Mouse (Mus musculus): ENCODE data around the gene Ly6g5c. TPM values are rescaled to one million over a fixed set of nuclear protein-coding genes. Genes with fewer than 3 reads are reported as not detected.

Gene Ly6g5c
- total and polyA plus RNA-seq, 2 experiments from 2014 or later, result 0.25 TPM; not detected in 1

DNA sequence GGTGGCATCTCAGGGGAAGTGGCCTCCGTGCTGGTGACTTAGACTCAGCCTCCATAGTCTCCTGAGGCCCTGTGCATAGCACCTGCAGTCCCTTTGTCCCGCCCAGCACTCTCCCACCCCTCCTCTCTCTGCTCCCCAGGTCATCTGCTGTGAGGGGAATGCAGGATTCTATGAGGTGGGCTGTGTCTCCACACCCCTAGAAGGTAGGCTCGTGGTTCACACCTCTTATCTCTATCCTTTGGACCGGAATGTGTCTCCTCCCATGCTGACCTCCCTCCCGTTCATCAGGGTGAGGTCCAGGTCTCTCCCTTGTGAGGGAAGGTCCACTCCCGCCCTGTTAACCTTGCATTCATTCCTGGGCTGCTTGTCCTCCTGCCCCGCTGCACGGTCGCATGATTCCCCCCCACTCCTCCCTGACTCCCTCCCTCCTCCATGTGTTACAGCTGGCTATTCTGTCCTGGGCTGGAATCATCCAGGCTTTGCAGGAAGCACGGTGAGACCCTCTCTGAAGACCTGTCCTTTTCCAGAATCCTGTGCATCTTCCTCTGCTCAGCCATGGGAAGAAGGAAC lies 7.8 kb upstream of the Ly6g5c start:
- Histone ChIP-seq H3K9ac (replicated peaks; ENCODE audit: low read depth, low read length) (no peak overlapping the region), H3K4me3 (ENCODE audit: low read depth, low read length) (no peak overlapping the region), H3K36me3 (replicated peaks; ENCODE audit: control insufficient read depth, insufficient read depth, low read length) (peaks cover 89% of the 10 kb centered on the region), H3K27ac (ENCODE audit: low read depth) (no peak overlapping the region), H3K4me1 (ENCODE audit: control insufficient read depth, insufficient read depth) (no peaks in the 10 kb centered on the region), H3K4me2 (ENCODE audit: low read depth, low read length) (no peak overlapping the region), H3K9me3 (replicated peaks; ENCODE audit: control insufficient read depth, low read length) (no peaks in the 10 kb centered on the region), H3K27me3 (ENCODE audit: control insufficient read depth, insufficient read depth, low read length) (no peaks in the 10 kb centered on the region)
- no peak for ATAC-seq (ENCODE audit: insufficient read depth, low read depth)
- DNase-seq (ENCODE audit: low spot score), result no peak
- TF ChIP-seq CTCF (IDR thresholded peaks at IDR 0.05; ENCODE audit: low read depth) (no peak), EP300 (IDR thresholded peaks at IDR 0.05; ENCODE audit: low read depth) (no peak)
- 59% methylated on average over 10 of the region's 10 CpGs for WGBS

DNA sequence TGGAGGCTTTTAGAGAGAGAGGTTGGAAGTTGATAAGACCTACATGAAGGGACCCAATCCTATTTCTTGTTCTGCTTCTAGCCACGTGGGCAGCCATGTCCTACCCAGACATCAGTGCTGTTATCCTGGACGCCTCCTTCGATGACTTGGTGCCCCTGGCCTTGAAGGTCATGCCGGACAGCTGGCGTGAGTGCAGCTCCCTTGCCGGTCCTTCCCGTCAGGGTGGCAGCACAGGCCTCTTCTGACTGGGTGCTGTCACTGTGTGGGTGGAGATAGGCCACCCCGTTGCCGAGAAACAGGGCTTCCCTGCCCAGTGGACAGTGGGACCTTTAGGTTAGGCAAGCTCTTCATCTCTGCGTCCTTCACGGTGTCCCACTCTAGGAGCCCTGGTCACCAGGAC lies 6.9 kb upstream of the Ly6g5c start:
- DNase-seq (ENCODE audit: low spot score) (no peak), ATAC-seq (ENCODE audit: insufficient read depth, low read depth) (no peak)
- Histone ChIP-seq H3K9ac (replicated peaks; ENCODE audit: low read depth, low read length) (no peak overlapping the region), H3K4me2 (ENCODE audit: low read depth, low read length) (no peak overlapping the region), H3K4me1 (ENCODE audit: control insufficient read depth, insufficient read depth) (no peaks in the 10 kb centered on the region), H3K36me3 (replicated peaks; ENCODE audit: control insufficient read depth, insufficient read depth, low read length) (peaks cover 82% of the 10 kb centered on the region), H3K27me3 (ENCODE audit: control insufficient read depth, insufficient read depth, low read length) (no peaks in the 10 kb centered on the region), H3K9me3 (replicated peaks; ENCODE audit: control insufficient read depth, low read length) (no peaks in the 10 kb centered on the region), H3K4me3 (ENCODE audit: low read depth, low read length) (no peak overlapping the region), H3K27ac (ENCODE audit: low read depth) (no peak overlapping the region)
- 81% methylated on average over 11 of the region's 11 CpGs for WGBS
- no peak for TF ChIP-seq CTCF (IDR thresholded peaks at IDR 0.05; ENCODE audit: low read depth)

DNA sequence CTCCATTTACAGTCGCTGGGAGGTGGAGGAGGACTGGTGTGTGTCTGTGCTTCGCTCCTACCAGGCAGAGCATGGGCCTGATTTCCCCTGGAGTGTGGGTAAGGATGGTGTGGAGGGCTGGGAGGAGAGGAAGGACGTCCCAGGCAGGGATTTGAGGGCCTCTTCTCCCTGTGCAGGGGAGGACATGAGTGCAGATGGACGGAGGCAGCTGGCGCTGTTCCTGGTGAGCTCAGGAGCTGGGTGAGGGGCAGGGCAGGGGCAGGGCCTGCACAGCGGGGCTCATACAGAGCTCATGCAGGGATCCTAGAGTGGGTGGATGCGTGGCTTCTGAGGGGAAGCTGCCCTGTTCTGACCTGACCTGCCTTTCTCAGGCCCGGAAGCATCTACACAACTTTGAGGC lies 5.8 kb upstream of the Ly6g5c start:
- H3K9me3 ChIP-seq (replicated peaks; ENCODE audit: control insufficient read depth, low read length), result no peaks in the 10 kb centered on the region
- no peak overlapping the region for H3K4me2 ChIP-seq (ENCODE audit: low read depth, low read length)
- ATAC-seq (ENCODE audit: insufficient read depth, low read depth) (no peak), DNase-seq (ENCODE audit: low spot score) (no peak)
- TF ChIP-seq CTCF (IDR thresholded peaks at IDR 0.05; ENCODE audit: low read depth) (no peak), EP300 (IDR thresholded peaks at IDR 0.05; ENCODE audit: low read depth) (no peak)
- no peaks in the 10 kb centered on the region for H3K4me1 ChIP-seq (ENCODE audit: control insufficient read depth, insufficient read depth)
- H3K4me3 ChIP-seq (ENCODE audit: low read depth, low read length), result no peak overlapping the region
- H3K27me3 ChIP-seq (ENCODE audit: control insufficient read depth, insufficient read depth, low read length), result no peaks in the 10 kb centered on the region
- 63% methylated on average over 8 of the region's 8 CpGs for WGBS
- no peak overlapping the region for H3K27ac ChIP-seq (ENCODE audit: low read depth)
- peaks cover 71% of the 10 kb centered on the region for H3K36me3 ChIP-seq (replicated peaks; ENCODE audit: control insufficient read depth, insufficient read depth, low read length)
- H3K9ac ChIP-seq (replicated peaks; ENCODE audit: low read depth, low read length), result no peak overlapping the region

DNA sequence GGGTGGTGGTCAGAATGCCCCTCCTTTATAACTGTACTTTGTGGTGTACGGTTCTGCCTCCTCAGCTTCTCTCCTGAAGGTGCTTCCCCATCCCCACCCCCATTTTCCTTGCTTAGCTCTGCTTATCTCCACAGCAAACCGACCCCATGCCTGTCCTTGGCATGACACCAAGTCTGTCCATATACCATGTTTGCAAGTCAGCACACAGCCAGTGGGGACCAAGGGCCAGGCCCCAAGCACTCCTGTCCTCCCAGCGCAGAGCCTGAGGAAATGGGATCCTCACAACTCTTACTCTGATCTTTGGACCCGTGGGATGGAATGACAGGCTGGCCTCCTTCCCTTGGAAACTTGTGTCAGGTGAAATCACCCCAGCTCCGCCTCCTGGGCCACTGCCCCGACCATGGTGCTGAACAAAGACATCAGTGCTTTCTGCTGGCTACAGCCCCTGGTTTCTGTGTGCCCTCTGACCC lies 4.8 kb upstream of the Ly6g5c start:
- H3K27ac ChIP-seq (ENCODE audit: low read depth), result no peak overlapping the region
- no peak for DNase-seq (ENCODE audit: low spot score)
- WGBS, result 42% methylated on average over 6 of the region's 6 CpGs

DNA sequence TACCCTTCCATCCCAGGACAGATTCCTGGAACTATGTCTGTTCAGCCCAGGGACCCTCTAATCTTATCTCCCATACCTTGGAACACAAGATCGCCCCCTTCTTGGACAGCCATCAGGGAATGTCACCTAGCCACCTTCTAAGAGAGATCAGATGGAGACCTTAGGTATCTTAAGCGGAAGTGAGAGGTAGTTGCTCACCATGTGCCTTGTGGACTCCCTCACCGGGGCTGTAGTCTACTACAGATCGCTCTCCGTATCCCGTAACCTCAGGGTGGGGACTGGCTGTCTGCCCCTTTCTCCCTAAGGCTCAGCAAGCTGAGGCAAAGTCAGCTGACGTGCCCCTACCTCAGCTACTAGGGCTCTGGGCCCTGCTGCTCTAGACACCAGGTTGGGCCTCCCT lies 4.0 kb upstream of the Ly6g5c start:
- TF ChIP-seq EP300 (IDR thresholded peaks at IDR 0.05; ENCODE audit: low read depth) (no peak), CTCF (IDR thresholded peaks at IDR 0.05; ENCODE audit: low read depth) (no peak)
- H3K4me3 ChIP-seq (ENCODE audit: low read depth, low read length), result no peak overlapping the region
- no peak overlapping the region for H3K9ac ChIP-seq (replicated peaks; ENCODE audit: low read depth, low read length)
- ATAC-seq (ENCODE audit: insufficient read depth, low read depth) (no peak), DNase-seq (ENCODE audit: low spot score) (no peak)
- peaks cover 53% of the 10 kb centered on the region for H3K36me3 ChIP-seq (replicated peaks; ENCODE audit: control insufficient read depth, insufficient read depth, low read length)
- WGBS, result 83% methylated on average over 7 of the region's 7 CpGs
- H3K4me1 ChIP-seq (ENCODE audit: control insufficient read depth, insufficient read depth), result no peaks in the 10 kb centered on the region
- H3K9me3 ChIP-seq (replicated peaks; ENCODE audit: control insufficient read depth, low read length), result no peaks in the 10 kb centered on the region
- no peaks in the 10 kb centered on the region for H3K27me3 ChIP-seq (ENCODE audit: control insufficient read depth, insufficient read depth, low read length)
- no peak overlapping the region for H3K27ac ChIP-seq (ENCODE audit: low read depth)
- no peak overlapping the region for H3K4me2 ChIP-seq (ENCODE audit: low read depth, low read length)

More for the DNA sequence above, 4.8 kb upstream of the Ly6g5c start:
- Histone ChIP-seq H3K36me3 (replicated peaks; ENCODE audit: control insufficient read depth, insufficient read depth, low read length) (peaks cover 61% of the 10 kb centered on the region), H3K27me3 (ENCODE audit: control insufficient read depth, insufficient read depth, low read length) (no peaks in the 10 kb centered on the region), H3K9me3 (replicated peaks; ENCODE audit: control insufficient read depth, low read length) (no peaks in the 10 kb centered on the region), H3K4me2 (ENCODE audit: low read depth, low read length) (no peak overlapping the region), H3K4me1 (ENCODE audit: control insufficient read depth, insufficient read depth) (no peaks in the 10 kb centered on the region), H3K9ac (replicated peaks; ENCODE audit: low read depth, low read length) (no peak overlapping the region), H3K4me3 (ENCODE audit: low read depth, low read length) (no peak overlapping the region)
- TF ChIP-seq CTCF (IDR thresholded peaks at IDR 0.05; ENCODE audit: low read depth) (no peak), EP300 (IDR thresholded peaks at IDR 0.05; ENCODE audit: low read depth) (no peak)
- ATAC-seq (ENCODE audit: insufficient read depth, low read depth), result no peak; the same call in 1 of the 2 replicates

DNA sequence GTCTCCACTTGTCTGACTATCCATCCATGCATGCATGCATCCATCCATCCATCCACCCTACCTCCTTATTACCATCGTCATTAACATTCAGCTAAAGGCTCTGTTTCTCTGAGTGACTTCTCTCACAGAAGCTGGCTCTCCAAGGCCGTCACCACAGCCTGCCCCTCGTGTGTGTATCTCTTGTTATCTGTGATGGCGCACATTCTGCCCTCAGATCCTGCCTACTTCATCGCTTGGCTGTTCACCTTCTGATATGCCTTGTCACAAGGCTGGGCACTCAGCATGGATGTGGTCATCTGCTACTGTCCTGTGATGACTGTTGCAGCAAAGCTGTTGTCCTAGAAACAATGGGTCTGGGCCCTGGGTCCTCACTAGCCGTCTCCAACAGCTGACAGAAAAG lies 3.3 kb upstream of the Ly6g5c start:
- Histone ChIP-seq H3K27ac (ENCODE audit: low read depth) (no peak overlapping the region), H3K4me2 (ENCODE audit: low read depth, low read length) (no peak overlapping the region), H3K4me1 (ENCODE audit: control insufficient read depth, insufficient read depth) (no peaks in the 10 kb centered on the region), H3K9me3 (replicated peaks; ENCODE audit: control insufficient read depth, low read length) (no peaks in the 10 kb centered on the region), H3K9ac (replicated peaks; ENCODE audit: low read depth, low read length) (no peak overlapping the region), H3K4me3 (ENCODE audit: low read depth, low read length) (no peak overlapping the region), H3K27me3 (ENCODE audit: control insufficient read depth, insufficient read depth, low read length) (no peaks in the 10 kb centered on the region), H3K36me3 (replicated peaks; ENCODE audit: control insufficient read depth, insufficient read depth, low read length) (peaks cover 46% of the 10 kb centered on the region)
- no peak for TF ChIP-seq EP300 (IDR thresholded peaks at IDR 0.05; ENCODE audit: low read depth)
- no peak for TF ChIP-seq CTCF (IDR thresholded peaks at IDR 0.05; ENCODE audit: low read depth)
- ATAC-seq (ENCODE audit: insufficient read depth, low read depth) (no peak), DNase-seq (ENCODE audit: low spot score) (no peak)
- WGBS, result 58% methylated on average over 6 of the region's 6 CpGs

Measured in heart, postnatal 0 days (tissue).